Mouse (Mus musculus) spleen, embryonic (tissue): ENCODE results near the gene Nipsnap2.
"Not testable (repeated sequence)": the region's sequence is repeated elsewhere in the genome, so short reads cannot be mapped to it uniquely, and the experiment has no call there.

Experiments
- CTCF ChIA-PET: fragments of 350-600 bp; sonication (Branson Sonifier 250); formaldehyde crosslinking; loops from one replicate; lab custom pipeline; 2022; lab: Charles Lee

The Nipsnap2 gene

GRCm38 (mm10) chr5:129724834-129725773 is at the start of gene Nipsnap2:
Nipsnap2 (plus strand) TSS chr5:129725063.
- CTCF ChIA-PET, result interaction anchor here (0.6 kb wide), 1 partner anchor 57 kb away, joined by 3 read pairs; no protein-coding TSS in a partner anchor

- CTCF ChIA-PET, result not testable (repeated sequence)
These were observed 39.7 kb upstream of the Nipsnap2 start for GRCm38 (mm10) chr5:129685141-129685540.

GRCm38 (mm10) chr5:129687621-129688020 is 37.2 kb upstream of the Nipsnap2 start:
- CTCF ChIA-PET, result no interaction called here

GRCm38 (mm10) chr5:129690528-129690927 is 34.3 kb upstream of the Nipsnap2 start:
- CTCF ChIA-PET, result no interaction called here

- CTCF ChIA-PET, result no interaction called here
These were observed 24.4 kb upstream of the Nipsnap2 start for GRCm38 (mm10) chr5:129700506-129700905.

- CTCF ChIA-PET, result interaction anchor here (0.6 kb wide), 1 partner anchor 434 kb away, joined by 8 read pairs; no protein-coding TSS in a partner anchor
These were observed 23.2 kb upstream of the Nipsnap2 start for GRCm38 (mm10) chr5:129701706-129702105.

- CTCF ChIA-PET, result no interaction called here
These were observed 21.5 kb upstream of the Nipsnap2 start for GRCm38 (mm10) chr5:129703368-129703767.

GRCm38 (mm10) chr5:129708412-129708811 is 16.5 kb upstream of the Nipsnap2 start, which contains the start of gene Sept14:
Sept14 (minus strand) TSS chr5:129708512.
- CTCF ChIA-PET, result no interaction called here

GRCm38 (mm10) chr5:129715326-129715861 is 9.5 kb upstream of the Nipsnap2 start, which contains the start of gene Mrps17:
Mrps17 (plus strand) TSS chr5:129715497.
- CTCF ChIA-PET, result no interaction called here

GRCm38 (mm10) chr5:129717016-129717415 is 7.8 kb upstream of the Nipsnap2 start:
- CTCF ChIA-PET, result interaction anchor here (0.6 kb wide), 1 partner anchor 196 kb away, joined by 4 read pairs; no protein-coding TSS in a partner anchor

- CTCF ChIA-PET, result no interaction called here
These were observed 4.7 kb upstream of the Nipsnap2 start for GRCm38 (mm10) chr5:129720176-129720575.

- CTCF ChIA-PET, result no interaction called here
These were observed 595 bp upstream of the Nipsnap2 start for GRCm38 (mm10) chr5:129724268-129724667.

GRCm38 (mm10) chr5:129725774-129726392 is 1.0 kb downstream of the Nipsnap2 start:
- CTCF ChIA-PET, result interaction anchor here (0.6 kb wide), 1 partner anchor 57 kb away, joined by 3 read pairs; no protein-coding TSS in a partner anchor

- CTCF ChIA-PET, result no interaction called here
These were observed 1.9 kb downstream of the Nipsnap2 start for GRCm38 (mm10) chr5:129726784-129727183.

GRCm38 (mm10) chr5:129729286-129729685 is 4.4 kb downstream of the Nipsnap2 start:
- CTCF ChIA-PET, result no interaction called here

- CTCF ChIA-PET, result no interaction called here
These were observed 5.5 kb downstream of the Nipsnap2 start for GRCm38 (mm10) chr5:129730344-129730743.

- CTCF ChIA-PET, result no interaction called here
These were observed 6.2 kb downstream of the Nipsnap2 start for GRCm38 (mm10) chr5:129731021-129731420.

GRCm38 (mm10) chr5:129740976-129741375 is 16.1 kb downstream of the Nipsnap2 start:
- CTCF ChIA-PET, result interaction anchor here (0.6 to 0.7 kb wide), 2 partner anchors 50 to 484 kb away, joined by 3 read pairs; no protein-coding TSS in a partner anchor

GRCm38 (mm10) chr5:129742903-129743488 is 18.1 kb downstream of the Nipsnap2 start:
- CTCF ChIA-PET, result interaction anchor here (0.6 kb wide), 1 partner anchor 150 kb away, joined by 14 read pairs; no protein-coding TSS in a partner anchor

GRCm38 (mm10) chr5:129744050-129744449 is 19.2 kb downstream of the Nipsnap2 start:
- CTCF ChIA-PET, result no interaction called here

GRCm38 (mm10) chr5:129756886-129757285 is 32.0 kb downstream of the Nipsnap2 start:
- CTCF ChIA-PET, result interaction anchor here (0.6 kb wide), 1 partner anchor 243 kb away, joined by 5 read pairs; no protein-coding TSS in a partner anchor
